Mouse (Mus musculus) testis, adult 2 months (tissue): ENCODE results near the gene Nod1. TPM values are rescaled to one million over a fixed set of nuclear protein-coding genes. Genes with fewer than 3 reads are reported as not detected.

Experiments
- H3K27ac ChIP-seq: fragments of 200-500 bp; 2 replicates; pipeline ENCODE4 v1.5.1; 2012; ENCODE audit warnings: low read depth, low read length; ENCODE audit not compliant: control insufficient read depth, insufficient read depth
- H3K27me3 ChIP-seq: fragments of 200-500 bp; 2 replicates; pipeline ENCODE4 v1.6.1; 2012; ENCODE audit warnings: mild to moderate bottlenecking, low read length, moderate library complexity; ENCODE audit not compliant: control insufficient read depth, insufficient read depth
- H3K36me3 ChIP-seq: fragments of 200-500 bp; 2 replicates; pipeline ENCODE4 v1.6.1; 2012; ENCODE audit warnings: mild to moderate bottlenecking, low read length; ENCODE audit not compliant: control insufficient read depth, insufficient read depth
- H3K4me1 ChIP-seq: fragments of 200-500 bp; 2 replicates; pipeline ENCODE4 v1.6.1; 2012; ENCODE audit warnings: low read length; ENCODE audit not compliant: control insufficient read depth, insufficient read depth
- H3K4me3 ChIP-seq: fragments of 200-500 bp; 2 replicates; pipeline ENCODE4 v1.5.1; 2012; ENCODE audit warnings: low read depth, mild to moderate bottlenecking, low read length, moderate library complexity, mixed read lengths; ENCODE audit not compliant: control insufficient read depth
- CTCF ChIP-seq: fragments of 200-500 bp; IDR thresholded peaks from 2 replicates; pipeline ENCODE4 v1.5.1; 2012; ENCODE audit warnings: low read depth, mild to moderate bottlenecking, inconsistent platforms, low read length, moderate library complexity; ENCODE audit not compliant: control insufficient read depth, insufficient read depth, insufficient replicate concordance
- POLR2A ChIP-seq: fragments of 200-500 bp; IDR thresholded peaks from 2 replicates; pipeline ENCODE4 v1.6.1; 2012; ENCODE audit warnings: low read depth, mild to moderate bottlenecking, inconsistent platforms, low read length, moderate library complexity; ENCODE audit not compliant: control insufficient read depth
- polyA plus RNA-seq: library from polyadenylated mRNA; depleted of rRNA; stranded (reverse); fragments of >200 nt; gene quantifications from 2 replicates; pipeline ENCODE4 v1.2.3, GENCODE M21; 2012

Gene Nod1
- polyA plus RNA-seq, 1 experiment: 0.88 TPM

- H3K27ac ChIP-seq: no peak overlapping the region
- no peaks in the 10 kb centered on the region for H3K4me1 ChIP-seq
- no peaks in the 10 kb centered on the region for H3K36me3 ChIP-seq
- TF ChIP-seq POLR2A: no peak
- no peak overlapping the region for H3K4me3 ChIP-seq
- H3K27me3 ChIP-seq: no peaks in the 10 kb centered on the region
Measured at GRCm38 (mm10) chr6:54902547-54902946, 69.9 kb downstream of the Nod1 start.

- Histone ChIP-seq H3K27me3 (no peaks in the 10 kb centered on the region), H3K4me3 (no peak overlapping the region), H3K27ac (no peak overlapping the region), H3K4me1 (no peaks in the 10 kb centered on the region), H3K36me3 (no peaks in the 10 kb centered on the region)
- TF ChIP-seq POLR2A (no peak), CTCF (no peak)
Measured at GRCm38 (mm10) chr6:54900256-54900655, 72.2 kb downstream of the Nod1 start.

GRCm38 (mm10) chr6:54891384-54891783, 81.0 kb downstream of the Nod1 start:
- no peak overlapping the region for H3K4me3 ChIP-seq
- TF ChIP-seq POLR2A (no peak), CTCF (no peak)
- no peaks in the 10 kb centered on the region; the same call in 1 of the 2 replicates for H3K36me3 ChIP-seq
- H3K4me1 ChIP-seq: no peaks in the 10 kb centered on the region
- H3K27ac ChIP-seq: no peak overlapping the region
- no peaks in the 10 kb centered on the region for H3K27me3 ChIP-seq

- TF ChIP-seq CTCF (no peak), POLR2A (no peak)
Measured at GRCm38 (mm10) chr6:54890221-54890620, 82.2 kb downstream of the Nod1 start.

GRCm38 (mm10) chr6:54886195-54886594, 86.2 kb downstream of the Nod1 start:
- Histone ChIP-seq H3K36me3 (no peaks in the 10 kb centered on the region; the same call in 1 of the 2 replicates), H3K27me3 (no peaks in the 10 kb centered on the region), H3K27ac (no peak overlapping the region), H3K4me3 (no peak overlapping the region), H3K4me1 (no peaks in the 10 kb centered on the region)
- no peak for TF ChIP-seq POLR2A
- TF ChIP-seq CTCF: no peak

More at GRCm38 (mm10) chr6:54890221-54890620, 82.2 kb downstream of the Nod1 start:
- H3K36me3 ChIP-seq: no peaks in the 10 kb centered on the region; the same call in 1 of the 2 replicates
- no peaks in the 10 kb centered on the region for H3K27me3 ChIP-seq
- H3K4me3 ChIP-seq: no peak overlapping the region
- H3K4me1 ChIP-seq: no peaks in the 10 kb centered on the region
- H3K27ac ChIP-seq: no peak overlapping the region

GRCm38 (mm10) chr6:54883424-54883823, 89.0 kb downstream of the Nod1 start:
- Histone ChIP-seq H3K27me3 (no peaks in the 10 kb centered on the region), H3K4me1 (no peaks in the 10 kb centered on the region), H3K4me3 (no peak overlapping the region), H3K27ac (no peak overlapping the region), H3K36me3 (no peaks in the 10 kb centered on the region; the same call in 1 of the 2 replicates)
- TF ChIP-seq CTCF (no peak), POLR2A (no peak)

- TF ChIP-seq POLR2A (no peak), CTCF (no peak)
Measured at GRCm38 (mm10) chr6:54880086-54880485, 92.3 kb downstream of the Nod1 start.

GRCm38 (mm10) chr6:54878546-54878945, 93.9 kb downstream of the Nod1 start:
- TF ChIP-seq POLR2A (no peak), CTCF (no peak)
- Histone ChIP-seq H3K27me3 (no peaks in the 10 kb centered on the region), H3K36me3 (no peaks in the 10 kb centered on the region; the same call in 1 of the 2 replicates), H3K27ac (no peak overlapping the region), H3K4me1 (no peaks in the 10 kb centered on the region), H3K4me3 (no peak overlapping the region)

More at GRCm38 (mm10) chr6:54880086-54880485, 92.3 kb downstream of the Nod1 start:
- Histone ChIP-seq H3K4me3 (no peak overlapping the region), H3K27me3 (no peaks in the 10 kb centered on the region), H3K27ac (no peak overlapping the region), H3K36me3 (no peaks in the 10 kb centered on the region; the same call in 1 of the 2 replicates), H3K4me1 (no peaks in the 10 kb centered on the region)
